Mouse (Mus musculus): ENCODE measurements around the gene Mapk8ip2. TPM values are rescaled to one million over a fixed set of nuclear protein-coding genes. Genes with fewer than 3 reads are reported as not detected.
A peak's percentile ranks its signal among the peaks of the same experiment; 100 is the strongest.

Mapk8ip2 gene
- polyA plus RNA-seq (2015; fragmentation: Nextera tagmentation; extraction: Ambion mirVana), result 72.9 and 75.9 TPM in 2 replicates

GRCm38 (mm10) chr15:89453865-89454478, at the start of gene Mapk8ip2:
Mapk8ip2 (plus strand) TSS chr15:89453913.
- H3K9ac ChIP-seq (replicated peaks), result peak within 1 kb of the TSS; percentile 90
- peaks cover 31% of the 10 kb centered on the region for H3K36me3 ChIP-seq
- peak within 1 kb of the TSS; percentile 87 for H3K27ac ChIP-seq
- H3K4me1 ChIP-seq (replicated peaks), result peaks cover 31% of the 10 kb centered on the region
- H3K27me3 ChIP-seq, result peaks cover 10% of the 10 kb centered on the region; the same call in 1 of the 2 replicates
- peak within 1 kb of the TSS; percentile 77 for H3K4me2 ChIP-seq (replicated peaks)
- ATAC-seq, result peak; percentile 84
- H3K4me3 ChIP-seq (replicated peaks), result peak within 1 kb of the TSS; percentile 79
- under 1% methylated on average over 53 of the region's 53 CpGs for WGBS
- H3K9me3 ChIP-seq, result no peaks in the 10 kb centered on the region

- 87% methylated on average over 10 of the region's 10 CpGs for WGBS
- Histone ChIP-seq H3K27me3 (no peaks in the 10 kb centered on the region), H3K4me2 (replicated peaks) (no peak overlapping the region), H3K9ac (replicated peaks) (no peak overlapping the region), H3K4me1 (replicated peaks) (no peaks in the 10 kb centered on the region), H3K9me3 (peaks cover 12% of the 10 kb centered on the region), H3K4me3 (replicated peaks) (no peak overlapping the region), H3K27ac (no peak overlapping the region), H3K36me3 (no peaks in the 10 kb centered on the region)
- no peak for ATAC-seq
These were observed 48.7 kb upstream of the Mapk8ip2 start for GRCm38 (mm10) chr15:89404831-89405623.

GRCm38 (mm10) chr15:89406691-89407090, 47.0 kb upstream of the Mapk8ip2 start:
- Histone ChIP-seq H3K36me3 (no peaks in the 10 kb centered on the region), H3K4me3 (replicated peaks) (no peak overlapping the region), H3K9ac (replicated peaks) (no peak overlapping the region), H3K9me3 (peaks cover 12% of the 10 kb centered on the region), H3K27me3 (no peaks in the 10 kb centered on the region), H3K4me2 (replicated peaks) (no peak overlapping the region), H3K4me1 (replicated peaks) (no peaks in the 10 kb centered on the region), H3K27ac (no peak overlapping the region)
- ATAC-seq, result no peak

DNA sequence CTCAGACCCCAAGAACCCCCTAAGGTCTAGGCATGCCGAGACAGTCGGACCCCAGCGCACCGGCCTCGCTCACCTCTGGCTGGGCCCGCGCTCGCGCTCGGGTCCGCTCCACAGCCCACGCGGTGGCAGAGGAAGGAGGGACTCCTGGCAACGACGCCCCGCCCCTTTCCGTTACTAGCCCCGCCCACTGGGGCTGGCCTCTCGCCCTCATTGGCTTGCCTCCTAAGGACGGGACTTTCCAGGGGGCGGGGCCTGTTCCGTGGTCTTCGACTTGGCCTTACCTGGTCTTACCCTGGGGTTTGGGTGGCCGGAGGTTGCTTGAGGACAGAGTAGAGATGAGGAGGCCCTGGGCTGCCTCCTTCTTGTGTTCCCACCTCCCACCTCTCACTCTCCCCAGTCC, 43.6 kb upstream of the Mapk8ip2 start, which contains the start of gene Syce3:
Syce3 (minus strand) TSS at position 386 of the 400 bp plus-strand sequence.
- no peaks in the 10 kb centered on the region for H3K36me3 ChIP-seq
- H3K4me3 ChIP-seq (replicated peaks), result no peak within 1 kb of the TSS
- peaks cover 12% of the 10 kb centered on the region for H3K9me3 ChIP-seq
- no peaks in the 10 kb centered on the region for H3K4me1 ChIP-seq (replicated peaks)
- no peak within 1 kb of the TSS for H3K27ac ChIP-seq
- no peaks in the 10 kb centered on the region for H3K27me3 ChIP-seq
- no peak for ATAC-seq
- no peak within 1 kb of the TSS for H3K4me2 ChIP-seq (replicated peaks)
- no peak within 1 kb of the TSS for H3K9ac ChIP-seq (replicated peaks)
- 92% methylated on average over 22 of the region's 24 CpGs for WGBS

DNA sequence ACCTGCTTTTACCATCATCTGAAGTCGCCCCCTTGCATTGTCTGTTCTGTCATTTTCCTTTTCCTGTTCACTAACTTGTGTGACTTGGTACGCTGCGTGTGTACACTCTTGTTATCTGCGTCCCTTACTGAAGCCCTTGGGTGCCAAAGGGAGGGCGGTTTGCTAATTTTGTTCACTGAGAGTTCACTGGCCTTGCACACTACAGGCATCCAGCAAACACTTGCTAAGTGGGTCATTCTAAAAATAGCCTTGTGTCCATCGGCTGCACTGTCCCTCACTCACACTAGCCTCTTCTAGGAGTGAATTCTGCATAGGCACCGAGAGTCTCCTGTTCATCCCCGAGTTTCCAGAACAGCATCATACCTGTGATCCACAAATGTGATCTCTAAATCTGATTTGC, 38.4 kb upstream of the Mapk8ip2 start:
- H3K4me2 ChIP-seq (replicated peaks), result no peak overlapping the region
- H3K4me3 ChIP-seq (replicated peaks), result no peak overlapping the region
- H3K9ac ChIP-seq (replicated peaks), result no peak overlapping the region
- no peak overlapping the region for H3K27ac ChIP-seq
- no peaks in the 10 kb centered on the region for H3K4me1 ChIP-seq (replicated peaks)
- no peaks in the 10 kb centered on the region for H3K27me3 ChIP-seq
- no peaks in the 10 kb centered on the region for H3K9me3 ChIP-seq
- no peak for ATAC-seq
- 89% methylated on average over 8 of the region's 8 CpGs for WGBS
- H3K36me3 ChIP-seq, result peaks cover 36% of the 10 kb centered on the region

DNA sequence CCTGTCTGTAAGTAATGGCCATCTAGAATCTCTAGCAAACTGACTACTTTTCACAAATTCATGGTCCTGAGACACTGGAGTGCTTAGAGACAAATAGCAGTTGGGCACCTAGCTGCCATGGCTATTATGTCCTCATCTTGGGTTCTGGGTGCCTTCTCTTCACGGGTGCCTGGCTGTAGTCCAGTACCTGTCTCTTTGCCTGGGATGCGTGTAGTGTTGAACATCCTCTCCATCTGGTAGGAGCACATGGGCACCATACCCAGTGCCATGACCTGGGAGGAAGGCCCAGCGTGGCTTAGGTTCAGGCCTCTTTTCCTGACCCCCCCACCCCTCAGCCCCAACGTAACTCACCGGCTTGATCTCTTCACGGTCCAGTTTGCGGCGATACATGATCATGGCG, 31.8 kb upstream of the Mapk8ip2 start:
- Histone ChIP-seq H3K27ac (no peak overlapping the region), H3K36me3 (peaks cover 73% of the 10 kb centered on the region), H3K4me3 (replicated peaks) (no peak overlapping the region), H3K4me1 (replicated peaks) (no peaks in the 10 kb centered on the region), H3K4me2 (replicated peaks) (no peak overlapping the region), H3K9me3 (no peaks in the 10 kb centered on the region), H3K9ac (replicated peaks) (no peak overlapping the region), H3K27me3 (no peaks in the 10 kb centered on the region)
- WGBS, result 94% methylated on average over 9 of the region's 9 CpGs
- no peak for ATAC-seq

- no peak for ATAC-seq
- Histone ChIP-seq H3K4me3 (replicated peaks) (no peak overlapping the region), H3K27me3 (no peaks in the 10 kb centered on the region), H3K4me1 (replicated peaks) (peaks cover 14% of the 10 kb centered on the region), H3K9ac (replicated peaks) (no peak overlapping the region), H3K4me2 (replicated peaks) (no peak overlapping the region), H3K36me3 (peaks cover 61% of the 10 kb centered on the region), H3K9me3 (no peaks in the 10 kb centered on the region), H3K27ac (no peak overlapping the region)
- WGBS, result 87% methylated on average over 8 of the region's 8 CpGs
These were observed 29.1 kb upstream of the Mapk8ip2 start for GRCm38 (mm10) chr15:89424621-89425020.

DNA sequence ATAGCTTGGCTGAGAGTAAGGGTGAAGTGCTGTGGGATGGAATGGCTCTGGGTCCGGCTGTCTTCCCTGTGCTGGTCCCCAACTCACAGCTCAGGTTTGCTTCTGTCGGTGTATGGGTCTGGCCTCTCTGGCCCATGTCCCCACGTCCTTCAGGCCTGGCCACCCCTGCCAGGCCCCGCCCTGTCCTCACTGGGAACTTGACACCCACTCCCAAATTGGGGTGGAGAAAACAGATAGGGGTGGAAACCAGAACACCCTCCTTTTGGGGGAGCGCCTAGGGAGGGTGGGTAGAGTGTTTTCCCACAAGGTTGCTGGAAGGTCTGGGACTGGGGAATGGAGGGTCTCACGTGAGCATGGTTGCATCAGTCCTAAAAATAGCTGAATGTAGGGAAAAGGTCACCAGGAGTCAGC, 28.0 kb upstream of the Mapk8ip2 start, which contains the start of gene Cpt1b:
Cpt1b (minus strand) TSS at position 153 of the 411 bp plus-strand sequence.
- no peak within 1 kb of the TSS for H3K27ac ChIP-seq
- WGBS, result 36% methylated on average over 6 of the region's 6 CpGs
- peaks cover 20% of the 10 kb centered on the region for H3K4me1 ChIP-seq (replicated peaks)
- no peaks in the 10 kb centered on the region for H3K27me3 ChIP-seq
- no peaks in the 10 kb centered on the region for H3K9me3 ChIP-seq
- no peak within 1 kb of the TSS for H3K4me3 ChIP-seq (replicated peaks)
- H3K9ac ChIP-seq (replicated peaks), result no peak within 1 kb of the TSS
- H3K4me2 ChIP-seq (replicated peaks), result no peak within 1 kb of the TSS
- H3K36me3 ChIP-seq, result peaks cover 51% of the 10 kb centered on the region
- ATAC-seq, result no peak

DNA sequence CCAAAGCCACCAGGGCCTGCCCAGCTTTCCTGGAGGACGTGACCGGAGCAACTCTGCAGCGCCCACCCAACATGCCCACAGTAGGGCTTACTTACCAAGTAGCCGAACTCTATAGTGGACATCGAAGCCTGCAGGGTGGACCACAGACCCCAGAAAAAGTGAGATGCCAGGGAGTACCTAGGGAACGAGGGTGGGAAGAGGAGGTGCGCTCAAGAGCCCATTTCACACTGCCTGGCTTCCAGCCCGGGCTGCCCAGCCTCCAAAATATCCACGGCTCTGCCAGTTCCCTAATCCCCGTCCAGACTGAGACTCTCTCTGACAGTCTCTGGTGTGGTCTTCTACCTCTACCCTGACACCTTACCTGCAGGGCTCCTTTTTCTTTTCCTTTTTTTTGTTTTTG, 27.0 kb upstream of the Mapk8ip2 start:
- no peak overlapping the region for H3K27ac ChIP-seq
- H3K4me2 ChIP-seq (replicated peaks), result no peak overlapping the region; the same call in 1 of the 2 replicates
- no peaks in the 10 kb centered on the region for H3K9me3 ChIP-seq
- no peak overlapping the region for H3K9ac ChIP-seq (replicated peaks)
- ATAC-seq, result no peak
- peaks cover 44% of the 10 kb centered on the region for H3K36me3 ChIP-seq
- 82% methylated on average over 10 of the region's 10 CpGs for WGBS
- H3K4me3 ChIP-seq (replicated peaks), result no peak overlapping the region
- no peaks in the 10 kb centered on the region for H3K27me3 ChIP-seq
- H3K4me1 ChIP-seq (replicated peaks), result peaks cover 25% of the 10 kb centered on the region

DNA sequence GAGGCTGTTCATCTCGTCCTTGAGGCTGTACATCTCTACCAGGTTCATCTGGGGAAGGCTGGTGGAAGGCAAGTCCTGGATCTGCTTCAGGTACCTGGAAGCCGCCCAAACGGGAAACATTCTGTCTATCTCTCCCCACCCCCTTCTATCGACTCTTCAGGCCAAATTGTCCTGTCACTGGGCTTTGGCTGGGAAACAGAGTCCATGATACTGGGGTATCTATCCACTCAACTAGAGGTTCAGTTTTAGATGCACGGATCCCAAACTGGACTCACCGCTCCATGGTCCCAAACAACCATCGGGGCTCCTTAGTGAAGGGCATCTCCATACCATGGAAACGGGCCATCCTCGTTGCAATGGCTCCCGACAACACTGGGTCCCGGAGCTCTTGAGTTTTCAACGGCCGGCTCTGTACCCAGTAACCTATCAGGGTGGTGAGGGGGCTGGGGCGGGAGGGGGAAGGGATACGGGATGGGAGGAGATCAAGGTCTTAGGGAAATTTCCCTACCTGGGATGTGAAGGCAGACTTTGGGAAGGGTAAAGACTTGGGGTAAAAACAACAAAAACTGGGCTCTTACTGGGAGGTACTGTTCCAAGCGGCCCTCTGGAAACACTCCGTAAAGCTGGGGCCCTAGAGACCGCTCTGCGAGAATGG, 25.4 kb upstream of the Mapk8ip2 start:
- Histone ChIP-seq H3K9ac (replicated peaks) (peak overlapping the region; percentile 84), H3K4me3 (replicated peaks) (peak overlapping the region; percentile 60), H3K4me1 (replicated peaks) (peaks cover 25% of the 10 kb centered on the region), H3K27me3 (no peaks in the 10 kb centered on the region), H3K36me3 (peaks cover 34% of the 10 kb centered on the region), H3K4me2 (replicated peaks) (peak overlapping the region; percentile 93), H3K9me3 (no peaks in the 10 kb centered on the region), H3K27ac (no peak overlapping the region)
- ATAC-seq, result no peak
- 80% methylated on average over 19 of the region's 19 CpGs for WGBS

GRCm38 (mm10) chr15:89428821-89429351, 24.8 kb upstream of the Mapk8ip2 start:
- Histone ChIP-seq H3K27me3 (no peaks in the 10 kb centered on the region), H3K4me3 (replicated peaks) (peak overlapping the region; percentile 60), H3K9me3 (no peaks in the 10 kb centered on the region), H3K36me3 (peaks cover 31% of the 10 kb centered on the region), H3K4me1 (replicated peaks) (peaks cover 25% of the 10 kb centered on the region), H3K27ac (peak overlapping the region; percentile 93; the same call in 1 of the 2 replicates), H3K4me2 (replicated peaks) (peak overlapping the region; percentile 93), H3K9ac (replicated peaks) (peak overlapping the region; percentile 84)
- ATAC-seq, result peak; percentile 68
- 5% methylated on average over 21 of the region's 22 CpGs for WGBS
